In the genomic region with DNA sequence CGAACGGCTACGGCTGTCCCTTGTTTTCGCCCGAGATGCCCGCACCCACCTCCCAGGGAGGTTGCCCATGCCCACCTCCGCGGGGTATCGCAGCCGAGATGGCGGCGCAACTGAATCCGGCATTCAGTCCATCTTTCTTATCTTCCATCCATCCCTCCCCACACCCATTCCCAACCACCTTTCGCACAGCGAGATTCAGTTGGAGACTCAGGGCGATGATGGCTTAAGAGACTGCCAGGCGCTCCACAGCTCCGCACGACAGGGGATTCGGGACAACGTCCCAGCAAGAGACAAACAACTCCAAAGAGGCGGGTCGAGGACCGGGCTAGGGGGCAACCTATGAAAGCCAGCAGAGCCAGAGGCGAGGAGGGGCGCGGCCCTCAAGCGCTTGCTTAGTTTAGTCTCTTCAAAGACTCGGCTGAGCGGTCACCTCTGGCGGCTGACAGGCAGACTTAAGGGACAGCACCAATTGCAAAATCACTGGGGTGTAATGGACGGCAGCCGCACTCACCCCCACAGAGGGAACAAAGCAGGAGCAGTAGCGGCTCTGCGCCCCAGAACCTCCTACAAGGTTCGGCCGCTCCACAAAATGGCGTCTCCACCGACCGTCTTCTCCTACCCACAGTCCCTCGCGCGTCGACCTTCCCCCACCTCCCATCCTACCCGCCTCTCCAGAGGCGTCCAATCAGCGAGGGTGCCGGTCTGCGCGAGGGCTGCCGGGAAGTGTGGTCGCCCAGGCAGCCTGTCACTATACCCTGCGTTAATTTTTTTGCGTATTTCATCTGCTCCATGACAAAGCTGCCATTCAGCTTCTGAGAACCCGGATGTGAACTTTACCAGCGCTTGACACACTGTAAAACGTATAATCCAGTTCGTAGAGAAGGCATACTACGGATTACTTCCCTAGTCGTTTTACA, we compare ENCODE assay signal across 8 mouse cellular contexts. TPM values are rescaled to one million over a fixed set of nuclear protein-coding genes. Genes with fewer than 3 reads are reported as not detected.
DNase-seq lines count a peak whose midpoint lies in the region; ATAC-seq lines count a peak whose summit lies in the region.

Gene Rbm5, minus strand, starts transcription at position 623 of the 917 bp plus-strand sequence.

- H3K36me3 ChIP-seq in intestine, embryonic 14.5 days (ENCODE audit: control insufficient read depth, insufficient read depth, low read length) = peaks cover 66% of the 10 kb centered on the region

- peak within 1 kb of the TSS; percentile 67 for H3K4me3 ChIP-seq in intestine, embryonic 14.5 days (ENCODE audit: low read depth, low read length)

- intact Hi-C loops in left cerebral cortex, postnatal 14 days (cut with DNase I) = no loop called here

- under 1% methylated on average over 60 of the region's 60 CpGs for WGBS in intestine, embryonic 14.5 days

- H3K27me3 ChIP-seq in intestine, embryonic 14.5 days (replicated peaks; ENCODE audit: control insufficient read depth, insufficient read depth, low read length) = no peaks in the 10 kb centered on the region

- H3K9ac ChIP-seq in intestine, embryonic 14.5 days (ENCODE audit: low read length) = peak within 1 kb of the TSS; percentile 84

- peaks cover 11% of the 10 kb centered on the region for H3K4me1 ChIP-seq in intestine, embryonic 14.5 days (replicated peaks; ENCODE audit: control insufficient read depth, insufficient read depth, low read length)

- peak; percentile 83 to 86 for DNase-seq in adrenal gland, adult 18-20 months (ENCODE audit: low spot score in 2 of 2)
- DNase-seq in embryo, embryonic 11 days = peak; percentile 97
- peak; percentile 92 for DNase-seq in gastrocnemius, postnatal 25 days
- DNase-seq in intestine, embryonic 14.5 days (ENCODE audit: low spot score) = peak; percentile 92
- peak; percentile 93 to 96 for DNase-seq in left cerebral cortex, postnatal 14 days (ENCODE audit: low spot score in 2 of 2)
- peak; percentile 96 for DNase-seq in mesoderm, embryonic 11.5 days (ENCODE audit: low read depth, low spot score)
- DNase-seq in right cerebral cortex, postnatal 36 days (ENCODE audit: low spot score in 2 of 2) = peak; percentile 93 to 95
- DNase-seq in yolk sac, embryonic 10.5 days (ENCODE audit: low spot score) = peak; percentile 93

- H3K9me3 ChIP-seq in intestine, embryonic 14.5 days (ENCODE audit: control insufficient read depth, low read length) = no peaks in the 10 kb centered on the region

- ATAC-seq in intestine, embryonic 14.5 days (replicated peaks; ENCODE audit: low FRiP score, low TSS enrichment, low read depth) = peak; percentile 100

- H3K4me2 ChIP-seq in intestine, embryonic 14.5 days (ENCODE audit: low read length) = peak within 1 kb of the TSS; percentile 79

- H3K27ac ChIP-seq in intestine, embryonic 14.5 days (ENCODE audit: low read depth) = peak within 1 kb of the TSS; percentile 86

RNA-seq across cellular contexts. Expression of gene Rbm5, which starts in this region (rescaled TPM):
- total RNA-seq in adrenal gland, adult 18-20 months (2021) = 100 to 1,000 TPM; 115 to 118 TPM
- 10 to 100 TPM; 35.3 to 36.6 TPM for total RNA-seq in gastrocnemius, postnatal 25 days (2021)
- 156 and 174 TPM in 2 replicates for polyA plus RNA-seq in intestine, embryonic 14.5 days (2014; fragmentation: Nextera tagmentation; extraction: Ambion mirVana)
- total RNA-seq in left cerebral cortex, postnatal 14 days (2021) = 100 to 1,000 TPM; 147 to 166 TPM

Comparison
In these comparisons a context has a peak if more than half of its experiments do, and no peak if none do; other contexts are left out.
1. Peak in every context shown above with its lines: DNase-seq, ATAC-seq, H3K4me3 ChIP-seq and H3K27ac ChIP-seq.